Mouse (Mus musculus): ENCODE data around the gene Crebbp.

DNA sequence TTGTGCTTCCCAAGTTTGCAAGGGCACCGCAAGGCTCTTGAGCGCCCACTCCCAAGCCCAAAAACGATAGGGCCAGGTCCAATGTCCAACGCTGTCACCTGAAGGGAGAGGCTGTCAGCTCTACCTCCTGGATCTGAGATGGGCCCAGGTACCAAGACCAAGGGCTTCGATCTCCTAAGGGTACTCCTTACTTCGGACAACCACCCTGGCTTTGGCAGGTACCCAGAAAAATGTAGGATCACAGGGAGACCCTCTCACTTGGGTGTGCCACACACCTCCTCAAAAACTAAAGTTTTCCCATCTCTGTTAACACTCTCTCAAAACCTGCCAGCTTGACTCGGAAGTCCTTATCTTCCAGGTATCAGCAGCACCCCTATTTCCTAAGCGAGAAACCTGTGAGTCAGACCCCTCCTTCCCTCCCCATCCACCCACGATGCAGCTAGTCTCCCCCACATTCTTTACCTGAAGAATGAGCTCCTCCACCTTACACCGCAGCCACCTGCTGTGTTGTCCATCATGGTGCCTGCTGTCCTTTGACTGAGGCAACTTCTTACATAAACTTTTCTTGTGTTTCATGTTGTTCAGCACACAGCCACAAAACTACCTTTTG lies 939 bp upstream of the Crebbp start:
- no peak for TF ChIP-seq POLR2A (IDR thresholded peaks at IDR 0.05; ENCODE audit: borderline replicate concordance, low read depth, low read length)
- no peak for TF ChIP-seq CTCF (IDR thresholded peaks at IDR 0.05; ENCODE audit: low read depth, low read length)
